Mouse (Mus musculus) inflammation-experienced regulatory T-cells, adult 6 months (primary cell): Measurements from ENCODE around the gene Gm10553. TPM values are rescaled to one million over a fixed set of nuclear protein-coding genes. Genes with fewer than 3 reads are reported as not detected.
"Not testable (repeated sequence)": the region's sequence is repeated elsewhere in the genome, so short reads cannot be mapped to it uniquely, and the experiment has no call there.

ENCODE experiments used
- ATAC-seq: one replicate; pipeline ENCODE4 v1.8.0; 2017
- polyA plus RNA-seq, 3 experiments: library from polyadenylated mRNA; unstranded; fragments of 100-300 nt; shearing (Covaris generic); gene quantifications; one replicate each; pipeline ENCODE4 v1.2.1; 2017

Gm10553 gene
- polyA plus RNA-seq = not detected

DNA sequence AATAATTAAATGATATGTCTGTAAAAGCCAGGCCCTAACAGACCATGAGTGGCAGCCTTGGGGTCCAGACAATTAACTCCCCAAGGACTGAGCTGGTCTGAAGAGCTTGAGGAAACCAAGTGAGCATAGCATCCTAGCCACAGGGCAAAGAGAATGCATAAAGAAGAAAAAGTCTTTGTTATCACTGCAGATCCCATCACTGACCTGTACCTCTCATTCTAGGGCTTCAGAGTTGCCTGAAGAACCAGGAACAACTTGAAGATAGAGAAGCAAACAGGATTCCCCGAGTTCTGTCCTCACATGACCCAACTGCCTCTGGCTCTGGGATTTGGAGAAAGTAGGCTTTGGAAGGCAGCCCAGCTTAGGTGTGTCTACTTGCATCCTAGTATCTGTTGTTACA, at the start of gene Gm10553:
TSS of gene Gm10553 (plus strand) at position 301 of the 400 bp plus-strand sequence.
- not testable (repeated sequence) for ATAC-seq

- not testable (repeated sequence) for ATAC-seq
Observed at GRCm38 (mm10) chr1:85071690-85072089, 28.3 kb upstream of the Gm10553 start.

DNA sequence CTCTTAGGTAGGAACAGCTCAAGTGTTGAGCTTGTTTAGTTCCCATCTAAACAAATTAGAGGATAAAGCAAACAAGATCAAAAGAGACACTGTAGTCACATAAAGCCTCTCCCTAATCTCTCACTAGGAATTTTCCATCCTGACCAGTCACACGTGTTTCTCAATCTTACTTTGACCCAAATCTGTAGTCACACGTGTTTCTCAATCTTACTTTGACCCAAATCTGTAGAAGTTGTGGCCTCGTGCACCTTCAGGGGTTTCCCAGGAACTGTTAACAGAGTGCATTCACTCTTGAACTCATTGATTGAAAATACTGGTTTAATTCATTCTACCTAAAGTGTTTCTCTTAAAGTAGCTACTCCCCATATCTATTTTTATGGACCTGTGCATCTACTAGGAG, 26.9 kb upstream of the Gm10553 start:
- ATAC-seq = not testable (repeated sequence)

DNA sequence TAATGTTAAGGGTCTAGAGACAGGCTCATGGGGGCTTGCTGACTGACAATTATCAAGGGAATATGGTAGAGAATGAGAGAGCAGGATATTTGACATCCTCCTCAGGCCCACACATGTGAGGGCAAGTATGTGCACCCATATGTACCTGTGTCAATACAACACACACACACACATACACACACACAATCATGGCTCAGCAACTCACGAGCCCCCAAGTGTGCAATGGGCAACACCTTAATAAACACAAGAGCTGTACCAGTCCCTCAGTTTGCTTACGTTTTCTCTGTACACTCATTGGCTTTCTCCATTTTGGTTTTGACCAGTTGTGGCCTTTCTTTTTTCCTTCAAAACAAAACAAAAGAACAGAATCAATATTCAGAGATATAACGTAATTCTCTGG, 15.2 kb upstream of the Gm10553 start:
- ATAC-seq = not testable (repeated sequence)

GRCm38 (mm10) chr1:85086211-85086610, 13.8 kb upstream of the Gm10553 start:
- not testable (repeated sequence) for ATAC-seq

DNA sequence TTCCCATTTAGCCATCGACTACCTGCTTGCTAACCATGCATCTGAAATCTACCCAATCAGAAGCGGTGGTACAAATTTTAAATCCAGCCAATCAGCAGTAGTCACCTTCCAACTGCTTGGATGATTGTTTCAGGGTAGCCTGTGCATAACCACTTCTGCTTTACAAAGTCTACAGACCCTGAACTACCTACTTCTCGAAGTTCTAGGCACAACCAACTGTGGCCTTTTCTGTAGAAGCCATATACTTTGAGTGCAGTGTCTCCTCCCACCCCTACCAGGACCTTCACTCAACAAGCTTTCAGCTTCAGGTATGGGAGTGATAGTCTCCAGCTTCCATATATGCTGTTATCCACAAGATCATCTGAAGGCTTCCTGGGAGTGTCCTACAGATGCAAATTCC, 7.8 kb upstream of the Gm10553 start:
- not testable (repeated sequence) for ATAC-seq

DNA sequence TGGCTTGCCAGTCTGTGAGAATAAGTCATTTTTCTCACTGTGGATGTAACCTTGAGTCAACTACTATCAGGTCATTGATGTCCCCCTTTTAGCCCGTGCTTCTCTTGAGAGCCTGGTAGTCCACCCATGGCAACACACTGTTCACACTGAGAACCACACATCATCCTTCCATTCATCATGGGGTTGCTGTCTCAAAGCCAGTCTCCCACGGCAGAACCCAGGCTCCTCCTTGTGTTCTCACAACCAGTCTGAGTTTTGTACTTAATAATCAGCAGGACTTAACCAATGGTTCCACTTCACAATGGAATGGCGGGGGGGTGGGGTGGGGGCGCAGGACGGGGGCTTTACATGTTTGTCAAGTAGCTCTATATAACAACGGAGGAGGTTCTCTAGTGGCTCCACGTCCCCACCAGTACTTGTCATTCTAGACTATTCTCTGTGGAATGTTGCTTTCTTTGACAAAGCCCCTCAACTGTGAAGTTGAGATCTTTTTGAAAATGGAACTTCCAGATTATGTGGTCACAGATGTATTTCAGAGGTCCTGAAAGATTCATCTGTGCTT, 6.9 kb upstream of the Gm10553 start:
- not testable (repeated sequence) for ATAC-seq

DNA sequence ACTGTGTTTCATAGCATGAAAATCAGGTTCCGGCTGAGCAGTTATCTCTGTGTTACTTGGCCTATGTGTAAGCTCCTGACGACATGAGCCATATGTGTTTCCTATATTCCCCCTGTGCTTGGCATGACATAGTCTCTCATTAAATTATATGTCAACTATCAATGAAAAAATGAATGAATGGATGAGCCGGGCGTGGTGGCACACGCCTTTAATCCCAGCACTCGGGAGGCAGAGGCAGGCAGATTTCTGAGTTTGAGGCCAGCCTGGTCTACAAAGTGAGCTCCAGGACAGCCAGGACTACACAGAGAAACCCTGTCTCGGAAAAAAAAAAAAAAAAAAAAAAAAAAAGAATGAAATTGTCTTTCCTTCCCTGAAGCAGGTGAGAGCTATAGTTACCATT, 883 bp upstream of the Gm10553 start:
- not testable (repeated sequence) for ATAC-seq

- ATAC-seq = not testable (repeated sequence)
Observed at GRCm38 (mm10) chr1:85101754-85102153, 1.8 kb downstream of the Gm10553 start.

GRCm38 (mm10) chr1:85105336-85105735, 5.4 kb downstream of the Gm10553 start:
- ATAC-seq = not testable (repeated sequence)

DNA sequence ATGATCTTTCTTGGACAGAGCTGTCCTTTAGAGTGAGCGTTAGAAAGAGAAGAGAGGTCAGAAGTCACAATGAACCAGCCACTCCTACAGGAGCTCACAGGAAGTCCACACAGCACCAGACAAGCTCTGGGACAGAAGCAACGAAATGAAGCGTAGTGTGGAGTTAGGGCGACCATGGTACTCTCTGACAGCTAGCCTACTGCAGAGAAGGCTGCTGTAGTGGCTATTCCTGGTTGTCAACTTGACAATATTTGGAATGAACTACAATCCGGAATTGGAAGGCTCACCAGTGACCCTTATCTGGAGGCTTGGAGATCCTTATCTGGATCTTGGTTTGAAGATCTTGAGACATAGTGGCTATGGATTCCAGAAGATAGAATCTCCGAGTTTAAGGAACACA, 6.0 kb downstream of the Gm10553 start:
- ATAC-seq = not testable (repeated sequence)

DNA sequence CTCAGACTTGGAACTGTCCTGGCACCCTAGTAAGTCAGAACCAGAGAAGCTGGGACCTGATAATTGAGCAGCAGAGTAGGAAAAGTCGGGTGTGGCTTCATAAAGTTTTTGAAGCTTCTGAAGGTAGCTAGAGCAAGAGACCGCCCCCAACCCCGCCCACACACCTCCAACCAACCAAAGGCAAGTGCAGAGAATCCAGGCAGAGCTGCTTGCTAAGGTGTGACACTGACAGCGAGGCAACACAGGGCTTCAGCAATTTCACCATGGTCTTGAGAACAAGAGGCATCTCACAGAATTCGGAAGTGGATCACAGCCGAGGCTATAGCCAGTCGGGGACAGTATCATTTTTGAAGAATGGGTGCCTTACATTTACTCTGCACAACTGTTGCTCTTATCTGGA, 9.8 kb downstream of the Gm10553 start, which contains the start of gene A530032D15Rik:
TSS of gene A530032D15Rik (minus strand) at position 101 of the 400 bp plus-strand sequence.
- ATAC-seq = not testable (repeated sequence)

GRCm38 (mm10) chr1:85110876-85111275, 10.9 kb downstream of the Gm10553 start:
- ATAC-seq = not testable (repeated sequence)

DNA sequence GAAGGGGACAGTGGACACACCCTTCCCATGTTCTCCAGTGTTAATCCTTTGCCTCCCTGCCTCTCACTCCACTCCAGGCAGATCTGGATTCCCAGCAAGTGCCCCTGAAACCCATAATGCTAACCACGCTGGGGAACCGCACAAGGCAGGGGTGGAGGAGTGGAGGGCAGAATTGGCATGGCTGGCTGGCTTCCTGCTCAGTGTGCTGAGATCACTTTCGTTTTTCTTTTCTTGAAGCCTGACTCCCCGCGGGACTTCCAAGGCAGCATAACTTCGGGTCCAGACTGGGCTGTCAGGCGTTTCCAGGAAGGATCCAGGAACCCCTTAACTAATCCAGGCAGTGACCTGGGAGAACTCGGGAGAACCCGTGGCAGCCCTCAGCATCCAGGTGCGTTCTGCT, 11.6 kb downstream of the Gm10553 start:
- ATAC-seq = not testable (repeated sequence)

GRCm38 (mm10) chr1:85112266-85112665, 12.3 kb downstream of the Gm10553 start:
- ATAC-seq = not testable (repeated sequence)

- not testable (repeated sequence) for ATAC-seq
Observed at GRCm38 (mm10) chr1:85112889-85113288, 12.9 kb downstream of the Gm10553 start.

DNA sequence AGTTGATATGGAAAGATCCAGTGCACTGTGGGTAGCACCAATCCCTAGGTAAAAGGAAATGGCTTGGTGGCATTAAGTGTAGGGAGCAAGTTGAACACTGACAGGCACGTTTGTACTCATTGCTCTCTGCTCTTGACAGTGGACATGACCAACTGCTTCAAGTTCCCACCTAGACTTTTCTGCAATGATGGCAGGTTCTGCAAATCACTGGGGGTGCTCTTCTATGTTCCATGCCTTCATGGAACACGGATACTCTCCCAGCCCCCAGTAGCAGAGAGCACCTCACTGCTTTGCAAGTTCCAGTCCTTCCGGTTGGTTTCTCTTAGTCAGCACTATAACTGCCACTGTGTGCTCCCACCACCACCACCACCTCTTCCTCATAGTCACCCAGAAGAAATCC, 14.1 kb downstream of the Gm10553 start:
- not testable (repeated sequence) for ATAC-seq

GRCm38 (mm10) chr1:85114666-85115402, 14.9 kb downstream of the Gm10553 start:
- not testable (repeated sequence) for ATAC-seq

DNA sequence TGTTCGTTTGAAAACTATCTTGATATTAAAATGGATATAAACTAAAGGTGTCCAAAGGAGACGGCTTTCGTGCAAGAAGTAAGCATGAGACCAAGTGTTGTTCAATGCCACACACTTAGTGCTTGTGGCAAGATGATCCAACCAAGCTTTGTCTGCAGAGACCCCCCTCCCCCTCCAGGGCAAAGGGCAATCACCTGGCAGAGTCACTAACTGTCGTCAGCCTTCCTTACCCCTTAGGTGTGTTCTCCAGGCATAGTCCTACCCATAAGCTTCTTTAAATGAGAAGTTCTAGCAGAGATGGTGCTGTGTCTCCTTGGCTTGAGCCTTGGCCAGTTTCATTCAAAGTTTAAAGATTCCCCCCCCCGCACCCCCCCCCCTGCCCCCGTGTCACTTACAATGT, 17.6 kb downstream of the Gm10553 start:
- ATAC-seq = not testable (repeated sequence)

- ATAC-seq = not testable (repeated sequence)
Observed at GRCm38 (mm10) chr1:85118341-85118740, 18.4 kb downstream of the Gm10553 start.

GRCm38 (mm10) chr1:85121841-85122240, 21.9 kb downstream of the Gm10553 start:
- not testable (repeated sequence) for ATAC-seq

DNA sequence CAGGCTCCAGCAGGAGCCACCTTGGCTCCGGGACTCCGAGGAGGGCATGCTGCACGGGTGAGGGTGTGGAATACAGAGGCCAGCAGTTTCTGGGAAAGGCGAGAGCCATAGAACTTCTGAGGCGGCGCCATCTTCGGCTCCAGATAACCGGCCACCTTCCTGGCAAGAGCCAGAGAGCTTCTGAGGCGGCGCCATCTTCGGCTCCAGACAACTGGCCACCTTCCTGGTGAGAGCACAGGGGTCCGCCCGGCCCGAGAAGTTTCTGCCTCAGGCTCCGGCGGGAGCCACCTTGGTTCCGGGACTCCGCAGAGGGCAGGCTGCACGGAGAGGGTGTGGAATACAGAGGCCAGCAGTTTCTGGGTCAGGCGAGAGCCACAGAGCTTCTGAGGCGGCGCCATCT, 33.7 kb downstream of the Gm10553 start:
- ATAC-seq = not testable (repeated sequence)
